Mouse (Mus musculus) kidney, postnatal 10 days (tissue): ENCODE results near the gene Mettl26.
"Not testable (repeated sequence)": the region's sequence is repeated elsewhere in the genome, so short reads cannot be mapped to it uniquely, and the experiment has no call there.

Source experiments
- DNase-seq: peaks from one replicate; pipeline ENCODE4 v3.0.0; 2021; ENCODE audit warnings: mixed read lengths

The Mettl26 gene

GRCm38 (mm10) chr17:25869498-25869897 is 5.4 kb upstream of the Mettl26 start:
- no peak for DNase-seq

GRCm38 (mm10) chr17:25869954-25870353 is 4.9 kb upstream of the Mettl26 start:
- DNase-seq, result no peak

DNA sequence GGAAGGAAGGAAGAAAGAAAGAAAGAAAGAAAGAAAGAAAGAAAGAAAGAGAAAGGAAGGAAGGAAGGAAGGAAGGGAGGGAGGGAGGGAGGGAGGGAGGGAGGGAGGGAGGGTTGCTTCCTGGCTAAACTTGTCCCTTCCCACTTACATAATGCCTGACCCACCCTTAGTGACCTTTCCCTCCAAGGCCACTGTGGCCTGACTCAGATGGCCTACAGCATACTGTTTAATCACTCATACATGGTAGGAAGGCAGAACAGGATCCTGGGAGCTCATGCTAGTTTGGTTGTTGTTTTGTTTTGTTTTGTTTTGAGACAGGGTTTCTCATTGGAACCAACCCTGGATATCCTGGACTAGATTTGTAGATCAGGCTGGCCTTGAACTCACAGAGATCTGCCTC is 3.3 kb upstream of the Mettl26 start:
- DNase-seq, result not testable (repeated sequence)

- DNase-seq, result no peak
Measured at GRCm38 (mm10) chr17:25872676-25873075, 2.2 kb upstream of the Mettl26 start.

DNA sequence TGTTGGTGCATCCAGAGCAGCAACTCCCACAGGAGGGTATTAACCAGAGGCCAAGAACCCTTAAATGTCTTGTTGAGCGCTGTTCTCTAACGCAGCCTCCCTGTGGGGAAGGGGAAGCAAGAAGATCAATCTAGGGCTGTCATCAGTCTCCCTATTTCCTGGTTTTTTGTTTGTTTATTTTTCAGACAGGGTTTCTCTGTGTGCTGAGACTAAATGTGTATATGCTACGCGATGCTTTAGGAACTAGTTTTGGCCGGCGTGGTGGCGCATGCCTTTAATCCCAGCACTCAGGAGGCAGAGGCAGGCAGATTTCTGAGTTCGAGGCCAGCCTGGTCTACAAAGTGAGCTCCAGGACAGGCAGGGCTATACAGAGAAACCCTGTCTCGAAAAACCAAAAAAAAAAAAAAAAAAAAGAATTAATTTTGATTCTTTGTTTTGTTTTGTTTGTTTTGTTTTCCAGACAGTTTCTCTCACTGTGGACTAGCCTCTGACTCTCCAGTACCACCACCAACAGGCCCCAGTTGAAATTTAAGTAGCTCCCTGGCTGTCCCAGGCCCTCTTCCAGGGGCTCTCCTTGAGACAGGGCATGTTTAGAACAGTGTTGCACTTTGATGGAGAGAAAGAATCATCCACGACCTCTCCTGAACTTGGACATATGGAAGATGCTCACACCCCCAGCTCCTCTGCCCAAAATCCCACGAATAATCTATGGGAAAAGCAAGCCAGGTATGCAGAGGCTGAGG is 1.3 kb upstream of the Mettl26 start:
- no peak for DNase-seq

DNA sequence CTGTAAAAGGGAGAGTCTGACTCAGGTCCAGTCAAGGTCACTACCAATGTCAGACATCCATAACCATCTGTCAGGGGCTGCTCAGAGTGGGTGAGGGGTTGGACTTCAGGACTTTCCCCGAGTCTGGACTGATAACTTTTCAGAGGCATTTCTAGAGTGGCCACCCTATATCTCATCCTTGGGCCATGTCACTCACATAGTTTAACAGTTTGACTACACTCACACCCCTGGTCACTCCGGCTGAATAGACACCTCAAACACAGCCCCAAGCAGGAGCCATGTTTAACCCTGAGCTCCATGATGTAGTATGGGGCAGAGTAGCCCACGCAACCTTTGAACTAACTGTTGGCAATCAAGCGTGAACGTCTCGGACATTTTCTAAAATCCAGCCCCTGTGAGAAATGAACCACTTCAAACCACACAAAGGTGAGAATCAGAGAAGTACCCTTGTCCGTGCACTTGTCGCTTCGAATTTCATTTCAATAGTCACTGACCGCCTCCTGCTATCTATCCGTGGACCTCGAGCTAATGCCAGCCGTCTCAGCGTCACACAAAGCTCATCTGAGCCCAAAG is 640 bp upstream of the Mettl26 start:
- DNase-seq, result no peak

DNA sequence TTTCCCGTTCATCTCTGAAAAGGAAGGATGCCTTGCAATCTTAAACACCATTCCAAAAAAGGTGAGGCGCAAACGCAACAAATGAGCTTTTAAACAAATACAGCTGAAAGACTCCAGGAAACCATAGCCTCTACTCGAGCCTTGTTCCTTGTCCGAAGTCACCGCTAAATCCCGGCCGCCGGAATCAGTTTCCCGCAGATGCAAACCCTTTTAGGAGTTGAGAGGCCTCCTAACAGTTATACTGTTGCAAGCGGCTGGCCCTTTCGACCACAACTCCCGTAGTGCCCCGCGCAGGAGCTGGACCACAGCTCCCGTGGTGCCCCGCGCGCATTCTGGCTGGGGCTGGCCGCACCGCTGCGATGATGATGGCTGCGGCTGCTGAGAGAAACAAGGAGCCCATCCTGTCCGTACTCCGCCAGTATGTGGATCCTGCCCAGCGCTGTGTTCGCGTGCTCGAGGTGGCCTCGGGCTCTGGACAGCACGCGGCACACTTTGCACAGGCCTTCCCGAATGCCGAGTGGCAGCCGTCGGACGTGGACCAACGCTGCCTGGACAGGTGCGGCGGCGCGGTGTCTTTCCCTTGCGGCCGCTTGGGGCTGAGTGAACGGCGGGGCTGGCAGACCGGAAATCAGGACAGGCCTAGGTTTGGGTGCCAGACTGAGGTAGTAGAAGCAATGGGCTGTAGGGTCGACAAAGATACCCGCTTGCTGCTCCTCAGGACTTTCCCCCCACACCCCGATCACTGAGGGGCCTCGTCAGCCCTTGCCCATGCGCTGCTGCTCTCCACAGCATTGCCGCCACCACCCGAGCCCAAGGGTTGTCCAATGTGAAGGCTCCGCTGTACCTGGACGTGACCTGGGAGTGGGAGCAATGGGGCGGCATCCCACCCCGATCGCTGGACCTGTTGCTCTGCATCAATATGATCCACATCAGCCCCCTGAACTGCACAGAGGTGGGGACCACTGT is 580 bp downstream of the Mettl26 start:
- peak; percentile 94 for DNase-seq

DNA sequence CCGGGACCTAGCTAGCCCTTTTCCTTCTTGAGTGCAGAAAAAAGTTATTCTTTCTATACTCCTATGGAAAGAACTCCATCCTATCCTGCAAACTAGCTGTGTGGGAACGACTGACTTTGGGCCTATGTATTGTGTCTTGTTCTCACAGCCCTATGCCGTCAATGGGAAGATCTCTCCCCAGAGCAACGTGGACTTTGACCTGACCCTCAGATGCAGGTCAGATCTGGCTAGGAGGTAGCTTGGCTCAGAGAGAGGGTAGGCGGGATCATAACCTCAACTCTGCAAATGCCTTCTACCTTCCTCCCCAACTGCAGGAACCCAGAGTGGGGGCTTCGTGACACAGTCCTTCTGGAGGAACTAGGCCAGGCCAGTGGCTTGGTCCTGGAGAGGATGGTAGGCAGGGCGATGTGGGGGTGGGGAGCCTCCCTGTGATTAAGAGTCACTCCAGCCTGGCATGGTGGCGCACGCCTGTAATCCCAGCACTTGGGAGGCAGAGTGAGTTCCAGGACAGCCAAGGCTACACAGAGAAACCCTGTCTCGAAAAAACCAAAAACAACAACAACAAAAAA is 1.6 kb downstream of the Mettl26 start:
- peak; percentile 72 for DNase-seq

DNA sequence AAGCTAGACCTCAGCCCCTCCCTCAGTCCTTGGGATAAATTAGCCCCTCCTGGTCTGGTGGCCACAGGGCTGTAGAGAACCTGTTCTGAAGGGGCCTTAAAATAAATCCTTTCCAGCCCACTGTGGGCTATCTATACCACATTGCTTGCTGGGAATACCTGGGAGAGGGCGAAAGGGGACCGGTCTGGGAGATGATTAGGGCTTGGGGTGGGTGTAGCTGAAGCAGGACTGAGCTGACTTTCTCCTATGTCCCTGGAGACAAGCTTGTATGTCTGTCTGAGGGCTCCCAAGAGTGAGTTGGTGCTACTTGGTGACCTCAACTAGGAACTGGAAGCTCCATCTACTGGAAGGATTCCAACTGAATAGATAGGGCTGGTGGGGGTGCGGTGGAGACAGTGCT is 2.2 kb downstream of the Mettl26 start:
- DNase-seq, result no peak

GRCm38 (mm10) chr17:25877741-25878610 is 3.1 kb downstream of the Mettl26 start:
- no peak for DNase-seq

DNA sequence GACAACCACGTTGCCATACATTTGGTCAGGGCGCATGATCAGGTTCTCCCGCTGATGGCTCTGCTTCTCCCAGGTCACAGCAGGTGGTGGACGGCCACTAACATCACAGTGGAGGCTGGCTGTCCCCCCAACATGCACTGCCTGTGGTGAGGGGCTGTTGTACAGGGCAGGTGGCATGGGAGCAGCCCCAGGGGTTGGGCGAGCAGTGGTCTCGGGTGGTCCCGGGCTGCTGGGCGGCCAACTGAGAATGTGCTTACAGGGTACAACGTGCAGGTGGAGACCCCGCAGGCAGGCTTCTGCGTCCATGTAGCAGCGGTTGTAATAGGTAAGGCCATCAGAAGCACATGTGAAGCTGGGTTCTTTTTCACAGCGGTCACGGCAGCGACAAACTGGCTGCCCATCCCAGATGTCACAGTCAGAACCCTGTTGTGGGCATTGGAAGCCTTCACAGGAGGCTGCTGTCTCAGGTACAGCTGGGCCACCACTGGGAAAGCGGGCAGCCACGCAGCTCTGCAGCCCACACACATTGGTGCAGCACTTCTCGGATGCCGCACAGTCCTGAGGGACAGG is 3.8 kb downstream of the Mettl26 start:
- DNase-seq, result no peak

GRCm38 (mm10) chr17:25879261-25879660 is 4.4 kb downstream of the Mettl26 start:
- peak; percentile 73 for DNase-seq

DNA sequence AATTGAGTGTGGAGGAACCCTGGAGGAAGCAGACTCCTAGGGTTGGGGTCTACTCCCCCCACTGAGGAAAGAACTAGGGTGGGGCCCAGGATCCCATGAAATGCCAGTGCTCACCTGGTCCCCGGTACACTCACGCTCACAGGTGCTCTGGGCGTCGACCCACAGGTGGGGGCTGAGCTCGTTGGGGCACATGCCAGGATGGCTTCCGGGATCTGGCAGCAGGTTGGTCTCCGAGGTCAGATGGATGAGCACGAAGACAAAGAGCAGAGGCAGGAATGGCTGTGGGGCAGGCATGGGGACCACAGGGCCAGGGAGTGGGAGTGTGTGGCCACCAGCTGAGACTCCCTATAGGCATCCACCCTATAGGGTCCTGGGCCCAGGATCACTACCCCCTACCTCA is 4.9 kb downstream of the Mettl26 start:
- no peak for DNase-seq

GRCm38 (mm10) chr17:25880196-25880910 is 5.5 kb downstream of the Mettl26 start, which contains the start of gene Wfikkn1:
Gene Wfikkn1, minus strand, starts transcription at chr17:25880858.
- DNase-seq, result no peak

GRCm38 (mm10) chr17:25880913-25881641 is 6.2 kb downstream of the Mettl26 start:
- DNase-seq, result no peak

- DNase-seq, result no peak
Measured at GRCm38 (mm10) chr17:25881691-25882090, 6.8 kb downstream of the Mettl26 start.

GRCm38 (mm10) chr17:25882306-25882705 is 7.4 kb downstream of the Mettl26 start:
- DNase-seq, result no peak

DNA sequence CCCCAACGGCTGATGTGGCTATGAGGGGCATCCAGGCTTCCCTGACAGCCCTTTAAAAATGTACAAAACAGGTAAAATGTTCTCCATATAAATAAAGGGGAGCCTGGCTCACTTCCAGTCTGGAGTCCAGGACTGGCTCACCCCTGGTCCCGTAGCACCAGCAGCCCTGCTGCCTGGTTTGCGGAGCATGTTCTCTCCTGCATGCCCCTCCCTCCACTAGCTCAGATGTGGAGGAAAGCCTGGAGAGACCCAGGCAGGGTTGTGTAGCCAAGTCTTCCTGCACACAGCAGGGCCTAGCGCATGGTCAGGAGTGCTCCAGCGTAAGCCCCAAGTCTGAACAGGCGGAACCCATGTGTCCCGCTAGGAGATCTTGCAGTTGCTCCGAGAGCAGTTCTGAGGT is 8.4 kb downstream of the Mettl26 start:
- no peak for DNase-seq

DNA sequence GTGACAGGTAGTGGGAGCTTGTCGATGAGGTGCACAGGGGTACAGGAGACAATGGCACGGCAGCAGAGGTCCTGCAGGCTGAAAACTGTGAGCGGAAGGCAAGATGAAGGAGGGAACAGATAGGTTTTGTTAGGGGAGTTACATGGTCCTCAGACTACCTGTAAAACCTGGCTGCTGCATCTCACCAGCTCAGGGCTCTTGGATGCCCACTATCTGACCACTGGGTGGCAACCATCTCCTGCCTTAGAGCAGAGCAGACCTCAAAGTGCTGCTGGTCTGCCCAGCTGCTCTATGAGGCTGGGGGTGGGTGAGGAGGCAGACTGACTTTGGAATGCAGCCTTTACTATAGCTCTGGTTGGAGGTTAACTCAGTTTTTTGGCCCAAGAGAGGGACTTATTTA is 8.9 kb downstream of the Mettl26 start:
- no peak for DNase-seq

- DNase-seq, result no peak
Measured at GRCm38 (mm10) chr17:25885636-25886035, 10.8 kb downstream of the Mettl26 start.
